Mouse (Mus musculus) stomach, postnatal 0 days (tissue): ENCODE measurements around the gene Gm5737.

ENCODE experiments used
- CTCF ChIP-seq: IDR thresholded peaks from 2 replicates; pipeline ENCODE4 v1.5.1; 2016; ENCODE audit warnings: antibody characterized with exemption, low read depth, mild to moderate bottlenecking, moderate library complexity
- EP300 ChIP-seq: optimal IDR thresholded peaks from 2 replicates; pipeline ENCODE3; 2016; ENCODE audit warnings: antibody characterized with exemption

DNA sequence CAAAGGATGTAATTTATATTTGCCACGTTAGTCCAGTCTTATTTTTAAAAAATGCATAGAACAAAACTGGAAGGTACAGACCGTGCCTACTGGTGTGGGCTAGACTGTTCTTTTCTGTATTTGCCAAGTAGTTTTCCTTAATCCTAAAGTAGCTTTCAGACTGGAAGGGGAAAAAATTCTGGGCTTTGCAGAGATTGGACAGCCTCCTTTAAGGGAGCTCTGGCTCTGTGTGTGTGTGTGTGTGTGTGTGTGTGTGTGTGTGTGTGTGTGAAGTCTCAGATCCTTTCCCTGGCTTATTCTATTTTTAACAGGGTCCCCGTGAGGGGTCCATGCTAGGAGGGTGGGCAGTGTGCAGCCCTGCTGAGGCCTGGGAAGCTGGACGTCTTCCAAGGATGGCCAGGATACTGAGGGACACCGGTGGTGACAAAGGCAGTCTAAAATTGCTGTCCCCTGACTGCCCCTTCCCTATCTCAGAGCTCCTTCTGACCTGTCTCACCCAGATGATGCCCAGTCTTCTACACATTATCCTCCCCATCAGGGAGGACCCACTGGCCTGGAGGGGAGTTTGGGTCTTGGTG is 58.4 kb downstream of the Gm5737 start:
- TF ChIP-seq CTCF = no peak
- TF ChIP-seq EP300 = no peak
